Mouse (Mus musculus): ENCODE data around the gene Tldc2. TPM values are rescaled to one million over a fixed set of nuclear protein-coding genes. Genes with fewer than 3 reads are reported as not detected.

Tldc2 gene
- polyA plus RNA-seq, 1 experiment from 2014 or later, result not detected

DNA sequence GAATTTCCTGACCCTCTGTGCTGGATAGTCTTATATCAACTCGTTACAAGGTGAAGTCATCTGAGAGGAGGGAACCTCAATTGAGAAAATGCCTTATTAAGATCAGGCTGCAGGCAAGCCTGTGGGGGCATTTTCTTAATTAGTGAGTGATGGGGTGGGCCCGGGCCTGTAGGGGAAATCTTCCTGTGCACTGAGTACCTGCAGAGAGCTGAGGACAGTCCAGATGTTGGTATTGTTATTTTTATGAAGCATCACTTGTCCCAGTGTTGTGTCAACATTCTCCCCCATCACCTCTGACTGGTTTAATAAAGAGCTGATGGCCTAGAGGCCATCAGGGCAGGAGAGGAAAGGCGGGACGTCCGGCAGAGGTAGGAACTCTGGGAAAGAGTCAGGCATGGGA lies 57.3 kb downstream of the Tldc2 start:
- Histone ChIP-seq H3K4me1 (no peaks in the 10 kb centered on the region), H3K9ac (no peak overlapping the region), H3K4me3 (no peak overlapping the region), H3K27me3 (no peaks in the 10 kb centered on the region), H3K36me3 (peaks cover 27% of the 10 kb centered on the region), H3K27ac (no peak overlapping the region), H3K4me2 (no peak overlapping the region), H3K9me3 (no peaks in the 10 kb centered on the region)
- WGBS, result 69% methylated on average over 5 of the region's 5 CpGs
- ATAC-seq (ENCODE audit: insufficient number of reproducible peaks, low FRiP score, low TSS enrichment, low read depth), result no peak

- Histone ChIP-seq H3K27me3 (no peaks in the 10 kb centered on the region), H3K36me3 (peaks cover 38% of the 10 kb centered on the region), H3K9me3 (no peaks in the 10 kb centered on the region), H3K4me3 (no peak overlapping the region), H3K9ac (no peak overlapping the region), H3K27ac (no peak overlapping the region), H3K4me2 (no peak overlapping the region), H3K4me1 (no peaks in the 10 kb centered on the region)
- no peak for ATAC-seq (ENCODE audit: insufficient number of reproducible peaks, low FRiP score, low TSS enrichment, low read depth)
- WGBS, result 69% methylated on average over 1 of the region's 1 CpGs
Observed at GRCm38 (mm10) chr2:157145173-157145572, 58.3 kb downstream of the Tldc2 start.

Other genes starting within 250 kb of the Tldc2 start
- gene Tgif2, start 247.0 kb upstream of the Tldc2 start, polyA plus RNA-seq (2015; fragmentation: Nextera tagmentation; extraction: Ambion mirVana), result 49.2 and 52.7 TPM in 2 replicates
- gene 4930518I15Rik, start 229.1 kb upstream of the Tldc2 start, polyA plus RNA-seq (2015; fragmentation: Nextera tagmentation; extraction: Ambion mirVana), result 6.6 and 9.2 TPM in 2 replicates
- gene Rab5if, start 223.9 kb upstream of the Tldc2 start, polyA plus RNA-seq (2015; fragmentation: Nextera tagmentation; extraction: Ambion mirVana), result 134 and 157 TPM in 2 replicates
- 0.46 and 0.63 TPM in 2 replicates for gene Sla2, start 199.9 kb upstream of the Tldc2 start, polyA plus RNA-seq (2015; fragmentation: Nextera tagmentation; extraction: Ambion mirVana)
- 52.2 and 54.0 TPM in 2 replicates for gene Ndrg3, start 95.0 kb upstream of the Tldc2 start, polyA plus RNA-seq (2015; fragmentation: Nextera tagmentation; extraction: Ambion mirVana)
- gene Dsn1, start 79.9 kb upstream of the Tldc2 start, polyA plus RNA-seq (2015; fragmentation: Nextera tagmentation; extraction: Ambion mirVana), result 29.5 and 31.6 TPM in 2 replicates
- 2.3 and 2.9 TPM in 2 replicates for gene Soga1, start 7.8 kb upstream of the Tldc2 start, polyA plus RNA-seq (2015; fragmentation: Nextera tagmentation; extraction: Ambion mirVana)
- 21.4 and 24.1 TPM in 2 replicates for gene Samhd1, start 48.2 kb downstream of the Tldc2 start, polyA plus RNA-seq (2015; fragmentation: Nextera tagmentation; extraction: Ambion mirVana)
- gene Rbl1, start 117.5 kb downstream of the Tldc2 start, polyA plus RNA-seq (2015; fragmentation: Nextera tagmentation; extraction: Ambion mirVana), result 17.3 and 18.0 TPM in 2 replicates
- gene Rpn2, start 192.0 kb downstream of the Tldc2 start, polyA plus RNA-seq (2015; fragmentation: Nextera tagmentation; extraction: Ambion mirVana), result 342 and 349 TPM in 2 replicates
- 0.36 and 1.0 TPM in 2 replicates for gene Mroh8, start 192.5 kb downstream of the Tldc2 start, polyA plus RNA-seq (2015; fragmentation: Nextera tagmentation; extraction: Ambion mirVana)

Measured in limb, embryonic 15.5 days (tissue).